Mouse (Mus musculus): Measurements from ENCODE around the gene Engase. TPM values are rescaled to one million over a fixed set of nuclear protein-coding genes. Genes with fewer than 3 reads are reported as not detected.

Engase gene
- total RNA-seq (2021) = 1 to 10 TPM; 4.6 to 4.7 TPM
- long read RNA-seq, experiment 1, full-length matches to known transcripts = 2 of 2 reads
- long read RNA-seq, experiment 1, partial matches to known transcripts = 0 of 2 reads
- long read RNA-seq, experiment 1, other reads (novel, unspliced or antisense) = 0 of 2 reads
- long read RNA-seq, experiment 2, full-length matches to known transcripts = 4 of 5 reads
- long read RNA-seq, experiment 2, partial matches to known transcripts = 0 of 5 reads
- long read RNA-seq, experiment 2, other reads (novel, unspliced or antisense) = 1 of 5 reads

DNA sequence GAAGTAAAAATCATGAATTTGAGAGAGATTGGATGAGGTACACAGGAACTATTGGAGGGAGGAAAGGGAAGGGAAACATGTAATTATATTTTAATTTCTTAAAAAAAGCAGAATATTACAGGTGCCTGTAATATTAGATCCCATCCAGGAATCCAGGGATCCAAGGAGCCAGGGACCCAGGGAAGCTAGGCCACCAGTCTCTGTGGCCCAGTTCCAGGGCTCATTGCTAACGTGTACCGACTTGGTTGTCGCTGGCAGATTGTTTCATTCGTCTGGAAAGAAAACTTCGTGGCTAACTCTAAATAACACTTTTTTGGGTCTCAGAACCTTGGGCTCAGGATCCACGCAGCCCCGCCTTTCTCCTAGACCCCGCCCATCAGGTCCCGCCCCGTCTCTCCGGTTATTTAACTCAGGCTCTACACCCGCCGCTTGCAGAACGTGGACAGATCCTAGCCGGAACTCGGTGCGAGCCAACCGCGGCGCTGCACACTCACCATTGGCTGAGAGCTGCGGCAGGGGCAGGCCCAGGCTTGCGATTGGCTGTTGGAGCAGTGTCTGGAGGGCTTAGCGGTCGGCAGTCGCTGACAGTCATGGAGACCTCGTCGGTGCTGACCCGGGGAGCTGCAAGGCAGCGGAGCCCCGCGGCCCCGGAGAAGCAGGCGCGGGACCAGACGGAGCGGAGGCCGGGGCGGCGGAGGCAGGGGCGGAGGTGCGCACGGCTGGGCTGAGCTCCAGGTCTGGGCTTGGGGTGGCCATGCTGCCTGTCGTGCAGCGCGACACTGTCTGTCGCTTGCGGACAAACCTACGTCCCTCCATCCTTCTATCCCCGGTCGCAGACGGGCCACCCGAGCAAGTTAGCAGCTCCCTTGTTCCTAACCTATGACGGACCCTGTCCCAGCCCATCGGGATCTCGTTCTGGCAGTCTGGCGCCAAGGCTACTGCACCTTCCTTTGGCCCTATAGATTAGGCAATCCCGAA, at the start of gene Engase:
Gene Engase, plus strand, starts transcription at position 434 of the 978 bp plus-strand sequence.
- intact Hi-C loops (cut with DNase I) = no loop called here
- DNase-seq = peak; percentile 91 to 97

DNA sequence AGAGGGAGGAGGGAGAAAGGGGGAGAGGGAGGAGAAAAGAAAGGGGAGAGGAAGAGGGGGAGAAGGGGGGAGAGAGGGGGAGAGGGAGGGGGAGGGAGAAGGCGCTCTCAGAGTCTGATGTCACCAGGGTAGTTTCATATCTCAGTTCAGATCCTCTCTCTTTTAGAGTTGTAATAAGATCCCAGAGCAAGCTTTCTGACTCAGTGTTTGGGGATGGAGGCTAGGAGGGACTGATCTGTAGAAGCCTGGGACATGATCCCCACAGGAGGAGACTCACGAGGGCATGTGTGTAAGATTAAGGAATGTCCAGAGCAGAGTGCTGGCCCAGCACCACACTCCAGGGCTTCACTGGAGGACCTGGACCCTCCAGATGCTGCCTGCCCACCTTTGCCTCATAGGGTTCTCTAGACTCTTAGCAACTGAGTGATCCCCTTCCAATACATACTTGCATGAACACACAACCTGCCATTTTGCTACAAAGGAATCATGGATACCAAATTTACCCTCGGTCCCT, 49.3 kb upstream of the Engase start:
- no peak for DNase-seq
- intact Hi-C loops (cut with DNase I) = no loop called here

DNA sequence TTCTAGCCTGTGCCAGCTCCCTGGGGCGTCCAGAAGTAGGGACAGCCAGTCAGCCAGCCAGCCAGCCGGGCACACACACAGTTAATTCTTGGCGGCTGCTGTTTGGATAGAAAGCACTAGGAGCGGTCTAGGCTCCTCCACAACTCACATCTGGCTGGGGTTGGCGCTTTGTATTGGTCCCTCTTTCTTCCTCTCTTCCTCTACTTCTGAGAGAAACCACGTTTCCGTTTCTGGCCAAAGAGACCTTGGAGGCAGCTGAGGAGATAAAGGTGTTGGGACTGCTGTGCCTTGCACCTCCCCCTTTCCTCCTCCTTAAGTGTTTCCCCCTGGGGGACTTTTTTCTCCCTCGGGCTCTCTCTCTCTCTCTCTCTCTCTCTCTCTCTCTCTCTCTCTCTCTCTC, 48.6 kb upstream of the Engase start, which contains the start of gene C1qtnf1:
Gene C1qtnf1, plus strand, starts transcription at position 218 of the 400 bp plus-strand sequence.
- intact Hi-C loops (cut with DNase I) = no loop called here
- DNase-seq = no peak

DNA sequence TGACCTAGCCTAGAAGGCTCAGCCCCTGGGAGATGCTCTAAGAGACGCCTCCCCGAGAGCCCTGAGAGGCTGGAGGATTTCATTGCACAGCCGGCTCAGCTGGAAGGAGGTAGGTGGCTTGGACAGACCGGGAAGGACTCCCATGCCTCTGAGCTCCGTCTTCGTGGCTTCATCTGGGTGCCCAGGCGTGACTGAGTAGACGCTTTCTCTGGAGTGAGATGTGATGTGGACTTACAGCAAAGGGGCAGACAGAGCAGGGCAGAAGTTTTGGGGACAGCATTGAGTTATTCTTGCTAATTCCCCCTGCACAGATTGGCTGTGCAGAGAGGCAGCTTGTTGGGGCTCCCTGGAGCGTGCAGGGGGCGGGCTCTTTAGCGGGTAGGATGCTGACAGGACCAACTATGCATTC, 48.2 kb upstream of the Engase start:
- intact Hi-C loops (cut with DNase I) = no loop called here
- DNase-seq = no peak

DNA sequence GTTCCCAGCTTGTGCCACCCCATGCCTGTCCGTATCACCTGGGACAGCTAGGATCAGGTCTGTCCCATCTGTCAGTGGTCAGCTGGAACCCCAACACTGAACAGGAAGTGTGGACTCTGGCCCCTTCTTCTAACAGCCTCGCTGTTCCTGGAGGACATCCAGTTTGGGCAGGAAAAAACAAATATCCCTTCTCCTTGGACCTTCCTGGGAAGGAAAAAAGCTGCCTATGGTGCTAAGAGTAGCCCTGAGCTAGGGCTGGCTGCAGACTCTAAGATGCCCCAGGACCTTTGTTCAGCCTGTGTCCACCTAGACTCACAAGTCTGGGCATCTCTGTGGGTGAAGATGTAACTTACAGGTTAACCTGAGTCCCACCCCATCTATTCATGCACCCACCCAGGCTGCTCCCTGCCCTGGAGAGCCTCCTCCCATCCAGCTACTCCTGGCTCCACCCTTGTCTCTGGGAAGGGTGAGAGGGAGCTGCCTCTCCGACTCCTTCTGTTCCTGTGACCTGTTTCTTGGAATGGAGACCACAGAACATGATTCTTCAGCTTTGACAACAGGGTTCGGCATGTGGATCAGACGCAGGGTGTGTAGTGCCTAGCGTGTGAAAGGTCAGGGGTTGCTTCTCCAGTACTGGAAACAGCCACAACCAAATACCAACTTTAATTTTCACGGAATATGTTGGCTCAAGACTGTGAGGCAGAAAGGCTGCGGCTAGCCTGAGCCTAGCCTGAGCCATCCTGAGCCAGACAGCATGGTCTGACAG, 47.5 kb upstream of the Engase start:
- intact Hi-C loops (cut with DNase I) = no loop called here
- no peak for DNase-seq

DNA sequence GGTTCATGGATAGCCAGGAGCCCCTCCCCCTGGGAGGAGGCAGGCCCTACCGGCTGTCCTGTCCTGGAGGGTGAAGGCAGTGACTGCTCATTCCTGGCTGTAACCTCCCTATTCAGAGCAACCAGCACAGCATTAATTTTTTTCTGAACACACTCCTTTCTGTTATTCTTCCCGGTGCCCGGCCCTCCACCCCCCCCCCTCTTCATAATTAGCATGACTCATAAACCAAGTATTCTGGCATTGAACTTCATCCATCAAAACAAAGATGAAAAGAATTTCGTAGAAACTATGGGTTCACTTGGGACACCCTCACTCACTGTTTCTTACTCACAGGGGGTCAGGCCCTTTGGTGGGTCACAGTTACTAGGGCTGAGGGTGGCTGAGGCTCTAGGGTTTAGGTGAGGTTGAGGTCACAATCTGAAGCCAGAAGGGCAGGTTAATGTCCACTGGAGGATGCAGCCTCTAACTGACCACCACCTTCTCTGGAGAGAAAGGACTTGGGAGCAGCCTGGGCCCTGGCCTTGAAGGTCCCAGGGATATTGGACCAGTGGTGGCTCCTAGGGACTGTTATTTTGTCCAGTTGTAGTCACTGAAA, 46.2 kb upstream of the Engase start:
- no peak for DNase-seq
- intact Hi-C loops (cut with DNase I) = no loop called here

DNA sequence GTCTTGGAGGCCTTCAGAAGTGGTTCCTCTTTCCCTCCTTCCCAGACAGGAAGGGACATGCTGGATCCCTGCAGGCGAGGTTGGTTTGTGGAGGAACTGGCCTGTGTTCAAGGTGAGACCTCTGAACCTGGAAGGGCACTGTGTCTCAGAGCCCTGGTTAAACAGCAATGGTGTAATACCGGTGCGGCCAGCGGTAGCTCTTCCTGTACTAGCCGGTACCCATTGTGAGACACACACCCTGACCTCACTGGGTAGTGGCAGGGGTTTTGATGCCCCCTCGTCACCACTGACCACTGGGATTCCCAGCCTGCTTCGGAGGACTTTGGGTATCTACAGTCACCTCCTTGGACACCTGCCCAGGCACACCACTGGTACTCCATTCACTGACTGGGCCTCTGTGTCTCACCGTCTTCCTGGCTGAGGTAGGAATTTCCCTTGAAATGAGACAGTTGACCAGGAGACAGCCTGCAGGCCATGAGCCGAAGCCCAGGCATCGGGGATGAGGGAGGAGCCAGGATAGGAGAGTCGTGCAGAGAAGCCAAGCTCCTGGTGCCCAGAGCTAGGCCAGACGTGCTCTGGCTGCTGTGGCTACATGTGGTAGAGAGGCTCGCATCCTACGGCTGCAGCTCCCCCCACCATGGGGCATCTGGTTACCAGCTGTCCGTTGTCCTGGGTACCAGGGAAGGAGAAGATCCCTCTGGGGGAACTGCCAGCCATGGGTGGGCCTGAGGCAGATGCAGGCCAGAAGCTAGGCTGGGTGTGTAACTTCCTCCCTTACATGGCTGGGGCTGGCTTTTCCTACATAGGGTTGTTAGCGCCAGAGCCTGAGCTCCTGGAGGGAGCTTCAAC, 45.3 kb upstream of the Engase start:
- no peak for DNase-seq
- intact Hi-C loops (cut with DNase I) = no loop called here

DNA sequence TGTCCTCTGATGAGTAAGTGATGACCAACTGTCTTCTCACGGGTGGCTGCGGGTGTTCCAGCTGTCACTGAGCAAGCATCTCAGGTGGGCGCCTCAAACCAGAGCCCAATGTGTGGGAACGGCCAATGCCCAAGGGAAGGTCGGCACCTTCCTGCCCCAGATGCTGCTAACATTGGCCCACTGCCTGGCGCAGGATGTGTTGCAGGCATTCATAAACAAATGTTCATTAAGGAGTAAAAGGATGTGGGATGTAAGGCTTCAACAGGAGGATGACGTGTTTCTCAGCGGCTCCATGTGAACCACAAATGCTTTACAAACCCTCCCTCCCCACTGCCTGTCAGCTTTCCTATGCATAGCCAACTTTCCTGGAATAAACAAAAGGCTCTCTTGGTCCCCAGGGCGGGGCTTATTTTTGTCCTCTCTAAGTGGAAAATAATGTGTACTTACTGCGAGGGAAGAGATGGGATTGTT, 43.2 kb upstream of the Engase start:
- no peak for DNase-seq
- intact Hi-C loops (cut with DNase I) = no loop called here

DNA sequence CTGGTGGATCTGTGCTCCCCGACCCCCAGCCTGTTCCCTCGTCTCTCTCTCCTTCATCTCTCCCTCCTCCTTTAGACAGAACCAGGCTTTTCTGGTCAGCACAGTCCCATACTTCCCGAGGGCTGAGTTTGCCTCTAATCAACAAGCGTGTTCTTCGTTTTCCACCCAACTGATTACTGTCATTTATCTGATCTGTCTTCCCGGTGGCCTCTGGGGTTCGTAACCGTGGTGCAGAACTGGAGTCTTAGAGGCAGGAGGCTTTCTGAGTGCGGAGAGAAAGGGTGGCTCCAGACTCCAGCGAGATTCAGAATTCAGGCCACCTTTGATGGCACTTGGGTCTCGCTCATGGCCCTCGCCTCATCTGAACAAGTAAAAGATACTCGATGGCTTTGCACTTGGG, 42.5 kb upstream of the Engase start:
- intact Hi-C loops (cut with DNase I) = no loop called here
- no peak for DNase-seq

DNA sequence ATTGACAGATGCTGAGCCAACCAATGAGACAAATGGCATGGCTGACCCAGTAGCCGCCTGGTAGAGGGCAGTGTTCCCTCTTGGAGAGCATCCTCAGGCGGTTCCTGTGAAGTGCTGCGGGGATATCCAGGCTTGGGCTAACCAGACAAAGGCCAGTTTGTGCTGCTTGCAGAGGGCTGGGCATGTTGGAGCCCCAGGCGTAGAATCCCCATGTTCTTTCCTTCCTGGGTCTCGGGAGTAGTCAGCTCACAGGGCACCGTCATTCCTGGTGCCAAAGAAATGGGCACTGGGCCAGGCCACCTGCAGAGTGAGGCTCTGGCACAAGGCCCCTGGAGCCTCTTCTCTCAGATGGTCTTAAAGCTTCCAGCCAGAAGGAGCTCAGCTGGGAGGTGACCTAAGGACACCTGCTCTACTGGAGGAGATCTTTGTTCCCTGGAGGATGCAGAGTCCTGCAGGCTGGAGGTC, 40.1 kb upstream of the Engase start:
- DNase-seq = no peak
- intact Hi-C loops (cut with DNase I) = no loop called here

DNA sequence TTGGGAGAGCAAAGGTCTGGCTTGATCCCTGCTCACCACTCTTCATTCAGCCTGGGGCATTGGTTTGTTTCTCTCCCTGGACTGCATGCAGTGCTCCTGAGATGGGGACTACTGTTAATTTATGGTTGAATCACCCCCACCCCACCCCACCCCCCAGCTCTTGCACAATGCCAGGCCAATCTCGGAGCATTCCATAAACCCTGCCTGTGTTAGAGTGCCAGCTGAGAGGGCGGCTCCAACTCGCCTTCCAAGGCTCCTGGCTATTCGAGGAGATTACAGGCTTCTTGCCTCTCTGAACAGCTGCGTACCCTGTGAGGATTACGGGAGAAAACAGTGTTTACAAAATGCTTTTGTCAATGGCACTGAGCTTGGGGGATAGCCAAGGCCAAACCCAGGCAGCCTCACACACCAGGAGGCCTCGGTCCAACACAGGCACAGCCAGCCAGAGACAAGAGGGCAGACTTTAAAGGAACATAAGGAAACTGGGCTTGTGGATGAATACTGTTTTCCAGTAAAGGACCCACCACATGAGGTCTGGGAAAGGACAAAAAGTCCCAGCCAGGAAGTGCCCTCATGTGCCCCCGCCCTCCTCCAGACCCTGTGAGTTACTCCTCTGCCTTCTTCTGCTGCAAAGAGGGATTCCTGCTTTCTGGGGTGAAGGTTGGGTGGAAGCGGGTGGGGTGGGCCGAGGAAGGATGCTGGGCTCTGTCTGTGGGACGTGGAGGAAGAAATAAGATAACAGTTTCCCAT, 37.8 kb upstream of the Engase start:
- DNase-seq = no peak
- intact Hi-C loops (cut with DNase I) = no loop called here

DNA sequence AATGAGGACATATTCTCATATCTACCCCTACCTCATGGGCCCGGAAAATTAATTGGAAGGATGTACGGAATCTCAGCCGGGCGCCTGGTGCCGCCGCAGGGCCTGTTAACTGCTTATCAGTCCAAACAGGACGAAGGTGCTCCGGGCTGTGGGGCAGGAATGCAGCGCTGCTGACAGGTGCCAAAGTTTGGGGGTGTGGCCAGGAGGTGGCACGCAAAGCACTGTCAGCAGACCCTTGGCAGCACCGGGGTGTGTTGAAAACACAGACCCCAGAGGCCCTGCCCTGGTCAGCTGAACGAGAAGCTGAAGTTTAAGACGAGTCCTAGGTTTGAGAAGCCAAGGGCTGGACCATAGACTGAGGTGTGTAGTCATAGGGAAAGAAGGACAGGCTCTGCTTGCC, 33.9 kb upstream of the Engase start:
- intact Hi-C loops (cut with DNase I) = loop anchor here (1.0 to 10.0 kb wide), 2 partner anchors 19 to 302 kb away; no protein-coding TSS in a partner anchor
- no peak for DNase-seq

DNA sequence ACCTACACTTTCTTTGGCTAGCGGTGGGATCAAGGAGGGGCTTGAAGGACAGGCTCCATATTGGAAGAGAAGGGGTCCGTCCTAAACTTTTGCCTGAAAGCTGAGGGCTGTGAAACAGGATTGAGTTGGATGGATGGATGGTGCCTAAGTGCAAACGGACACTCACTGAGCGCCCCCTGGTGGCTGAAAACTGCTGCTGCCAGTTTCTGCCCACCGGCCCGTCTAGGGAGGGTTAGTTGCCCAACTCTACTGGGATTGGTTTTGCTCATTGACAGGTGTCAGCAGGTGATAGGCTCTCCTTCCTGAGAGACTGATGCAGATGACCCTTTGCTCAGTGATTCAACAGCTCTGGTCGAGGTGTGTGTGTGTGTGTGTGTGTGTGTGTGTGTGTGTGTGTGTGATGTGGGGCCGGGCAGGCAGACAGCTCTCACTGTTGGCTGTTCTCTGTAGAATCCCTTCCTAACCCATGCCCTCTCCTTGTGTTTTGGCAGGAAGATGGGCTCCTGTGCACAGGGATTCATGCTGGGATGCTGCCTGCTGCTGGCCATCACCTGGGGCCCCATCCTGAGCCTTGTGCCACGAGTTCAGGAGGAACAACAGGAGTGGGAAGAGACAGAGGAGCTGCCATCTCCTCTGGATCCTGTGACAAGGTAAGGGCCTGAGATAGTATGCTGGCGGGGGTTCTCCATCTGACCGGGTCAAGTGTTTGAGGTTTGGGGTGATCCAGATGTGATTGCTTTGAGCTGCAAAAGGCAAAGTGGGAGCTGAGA, 33.2 kb upstream of the Engase start:
- peak; percentile 58 to 68 for DNase-seq
- intact Hi-C loops (cut with DNase I) = loop anchor here (1.0 to 10.0 kb wide), 2 partner anchors 20 to 301 kb away; no protein-coding TSS in a partner anchor

DNA sequence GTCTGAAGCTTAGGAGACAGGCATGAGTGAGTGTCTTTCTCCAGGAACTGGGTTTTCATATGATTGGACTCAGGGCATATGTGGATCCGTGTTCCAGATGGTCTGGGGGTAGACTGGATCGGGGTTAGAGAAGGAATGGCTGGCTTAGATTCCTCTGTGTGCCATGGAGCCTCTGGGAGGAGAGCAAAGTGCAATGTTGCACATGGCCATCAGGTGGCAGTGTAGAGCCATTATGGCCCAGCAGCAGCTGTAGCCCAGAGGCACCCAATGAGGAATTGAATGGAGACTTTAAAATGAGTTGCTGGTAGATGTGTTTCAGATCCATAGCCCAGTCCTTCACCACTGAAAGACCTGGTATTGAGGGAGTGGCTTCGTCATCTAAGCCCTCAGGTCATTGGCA, 30.8 kb upstream of the Engase start:
- intact Hi-C loops (cut with DNase I) = loop anchor here (1.0 to 10.0 kb wide), 2 partner anchors 44 to 299 kb away; no protein-coding TSS in a partner anchor
- peak in 1 of 2 experiments; percentile 58 for DNase-seq

DNA sequence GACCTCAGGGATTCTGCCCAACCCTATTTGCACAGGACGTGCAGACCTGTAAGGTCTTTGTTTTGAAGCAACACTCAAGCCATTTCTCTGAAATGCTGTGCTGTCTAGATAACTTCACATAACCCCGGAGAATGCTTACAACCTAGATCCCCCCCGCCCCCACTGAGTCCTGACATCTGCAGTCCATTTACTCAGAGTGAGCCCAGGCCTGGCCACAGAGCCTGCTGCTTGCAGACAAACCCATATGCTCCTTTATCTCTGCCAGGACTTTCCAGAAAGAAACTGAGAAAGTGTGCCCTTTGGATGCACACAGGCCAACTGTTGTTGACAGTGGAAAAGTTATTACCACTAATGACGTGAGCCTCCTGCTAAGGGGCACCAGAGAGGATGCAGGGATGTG, 29.3 kb upstream of the Engase start:
- intact Hi-C loops (cut with DNase I) = loop anchor here (10.0 kb wide), 1 partner anchor 297 kb away; no protein-coding TSS in a partner anchor
- no peak for DNase-seq

DNA sequence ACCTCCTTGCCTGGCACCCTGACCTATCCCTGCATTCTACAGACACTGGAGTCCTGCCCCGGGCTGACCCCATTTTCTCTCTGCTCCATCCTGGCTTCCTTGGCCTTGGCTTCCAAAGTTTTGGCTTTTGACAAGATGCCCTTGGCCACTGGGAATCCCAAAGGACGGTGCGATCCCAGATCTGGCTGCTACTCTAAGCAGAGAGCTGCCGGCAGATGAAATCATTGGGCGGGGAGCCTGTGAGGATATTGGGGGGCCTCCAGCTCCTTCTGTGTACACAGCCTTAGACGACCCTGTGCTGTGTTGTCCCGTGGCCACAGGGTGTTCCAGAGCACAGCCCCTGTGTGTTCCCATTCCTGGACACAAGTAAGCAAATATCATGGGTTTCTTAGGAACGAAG, 28.2 kb upstream of the Engase start:
- intact Hi-C loops (cut with DNase I) = loop anchor here (10.0 kb wide), 1 partner anchor 296 kb away; no protein-coding TSS in a partner anchor
- DNase-seq = peak; percentile 74 to 82

DNA sequence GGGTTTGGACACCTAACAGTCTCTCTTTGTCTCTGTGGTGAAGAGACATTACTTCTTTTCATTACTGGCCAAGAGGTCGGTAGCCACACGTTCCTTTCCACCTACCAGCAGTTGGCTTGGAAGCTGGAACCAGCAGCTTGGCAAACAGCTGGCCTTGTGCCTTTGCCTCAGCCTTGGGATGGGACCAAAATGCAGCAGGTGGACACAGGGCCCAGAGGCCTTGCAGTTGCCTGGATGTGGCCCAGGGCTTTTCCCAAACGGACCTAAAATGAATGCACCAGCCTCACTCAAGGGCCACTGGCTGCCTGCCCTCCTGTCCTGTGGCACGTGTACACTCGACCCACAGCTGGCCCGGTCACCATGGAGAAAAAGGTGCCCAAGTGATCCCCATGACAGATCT, 25.4 kb upstream of the Engase start:
- no peak for DNase-seq
- intact Hi-C loops (cut with DNase I) = no loop called here

Measured in gastrocnemius, postnatal 36 days (tissue).